Mouse (Mus musculus): ENCODE measurements around the gene Slc35g1.

GRCm38 (mm10) chr19:38441860-38442259, 46.1 kb downstream of the Slc35g1 start:
- TF ChIP-seq CTCF (IDR thresholded peaks at IDR 0.05; ENCODE audit: insufficient read depth, low read length) (no peak), POLR2A (IDR thresholded peaks at IDR 0.05; ENCODE audit: borderline replicate concordance, extremely low read depth, low read depth, low read length) (no peak)
